Mouse (Mus musculus): ENCODE measurements at regions not wholly inside any gene's neighbourhood (a gene's known extent, or its start where the extent isn't known, plus 50 kb on each side); places are given as distances from the start of the nearest gene placed in this dataset.

GRCm38 (mm10) chr5:119350325-119350915 lies 320.0 kb upstream of the Tbx3 start:
- TF ChIP-seq POLR2A (IDR thresholded peaks at IDR 0.05; ENCODE audit: insufficient read length, low read depth) (no peak), POLR2AphosphoS2 (IDR thresholded peaks at IDR 0.05; ENCODE audit: insufficient read length, low read depth) (no peak), MAX (IDR thresholded peaks at IDR 0.05; ENCODE audit: low read depth) (no peak), MYOG (IDR thresholded peaks at IDR 0.05; ENCODE audit: control insufficient read depth in 1 of 3, insufficient read depth in 1 of 3, insufficient read length in 2 of 3, low read depth in 2 of 3) (no peak), TCF12 (IDR thresholded peaks at IDR 0.05; ENCODE audit: insufficient read depth, poor library complexity, severe bottlenecking) (no peak)
